Mouse (Mus musculus) heart, postnatal 0 days (tissue): ENCODE measurements around the gene Map4.

Experiments
- CTCF ChIP-seq: IDR thresholded peaks from 2 replicates; pipeline ENCODE4 v1.5.1; 2016; ENCODE audit warnings: antibody characterized with exemption, control low read depth, low read depth
- EP300 ChIP-seq: IDR thresholded peaks from 2 replicates; pipeline ENCODE4 v1.6.1; 2016; ENCODE audit warnings: antibody characterized with exemption, low read depth

DNA sequence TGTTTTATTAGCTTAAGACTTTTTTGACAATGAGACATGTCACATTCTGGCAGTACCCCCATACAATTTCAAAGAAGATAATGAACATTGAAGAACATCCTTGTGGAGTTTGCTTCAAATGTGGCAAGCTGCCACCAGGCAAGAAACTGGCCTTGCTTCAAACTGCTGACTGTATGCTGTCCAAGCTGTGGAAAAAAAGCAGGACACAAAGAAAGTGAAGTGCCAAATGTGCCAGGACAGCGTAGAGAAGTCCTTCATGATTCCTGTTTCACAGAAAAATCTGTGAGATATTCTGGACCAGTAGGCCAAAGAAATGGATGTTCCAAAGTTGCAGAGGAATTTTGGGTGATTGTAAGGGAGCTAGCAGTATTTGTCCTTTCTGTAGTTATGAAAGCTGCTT, 57.8 kb downstream of the Map4 start:
- TF ChIP-seq CTCF: no peak
- no peak for TF ChIP-seq EP300
